Mouse (Mus musculus): ENCODE results near the gene Nrn1. TPM values are rescaled to one million over a fixed set of nuclear protein-coding genes. Genes with fewer than 3 reads are reported as not detected.
A peak's percentile ranks its signal among the peaks of the same experiment; 100 is the strongest.

Gene Nrn1
- polyA plus RNA-seq, 1 experiment from 2014 or later = 1.8 TPM

DNA sequence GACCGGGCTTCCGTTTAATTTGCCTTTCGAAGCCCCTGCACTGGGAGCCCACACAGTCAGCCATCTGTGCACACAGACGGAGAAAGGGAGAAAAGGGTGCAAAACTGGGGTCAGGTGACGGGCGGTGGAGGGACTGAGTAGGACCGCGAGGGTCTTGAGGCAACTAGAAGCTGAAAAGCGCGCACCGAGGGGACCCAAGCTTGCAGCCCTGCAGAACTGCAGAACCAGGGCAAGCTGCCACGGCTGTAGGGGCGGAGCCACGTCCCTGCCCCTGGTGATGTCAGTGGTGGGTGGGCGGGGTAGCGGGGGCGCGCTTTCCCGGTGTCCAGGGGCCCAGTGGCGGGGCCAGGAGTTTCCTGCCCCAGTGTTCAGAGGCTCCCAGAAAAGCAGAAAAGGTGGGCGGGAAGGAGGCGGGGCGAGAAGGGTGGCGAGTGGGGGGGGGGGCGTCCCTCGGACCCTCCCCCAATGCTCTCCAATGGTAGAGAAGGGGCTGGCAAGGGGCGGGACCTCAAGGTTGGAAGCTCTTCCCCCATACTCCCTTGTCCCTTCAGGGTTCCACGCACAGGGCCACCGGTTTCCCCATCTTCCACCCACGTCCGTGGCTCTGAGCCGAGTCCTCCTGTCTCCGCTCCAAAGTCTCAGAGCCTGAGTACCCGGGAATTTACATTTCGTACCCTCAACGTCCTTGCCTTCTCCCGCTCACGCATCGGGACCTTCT lies 1.1 kb upstream of the Nrn1 start:
- H3K27ac ChIP-seq (replicated peaks) = no peak overlapping the region

DNA sequence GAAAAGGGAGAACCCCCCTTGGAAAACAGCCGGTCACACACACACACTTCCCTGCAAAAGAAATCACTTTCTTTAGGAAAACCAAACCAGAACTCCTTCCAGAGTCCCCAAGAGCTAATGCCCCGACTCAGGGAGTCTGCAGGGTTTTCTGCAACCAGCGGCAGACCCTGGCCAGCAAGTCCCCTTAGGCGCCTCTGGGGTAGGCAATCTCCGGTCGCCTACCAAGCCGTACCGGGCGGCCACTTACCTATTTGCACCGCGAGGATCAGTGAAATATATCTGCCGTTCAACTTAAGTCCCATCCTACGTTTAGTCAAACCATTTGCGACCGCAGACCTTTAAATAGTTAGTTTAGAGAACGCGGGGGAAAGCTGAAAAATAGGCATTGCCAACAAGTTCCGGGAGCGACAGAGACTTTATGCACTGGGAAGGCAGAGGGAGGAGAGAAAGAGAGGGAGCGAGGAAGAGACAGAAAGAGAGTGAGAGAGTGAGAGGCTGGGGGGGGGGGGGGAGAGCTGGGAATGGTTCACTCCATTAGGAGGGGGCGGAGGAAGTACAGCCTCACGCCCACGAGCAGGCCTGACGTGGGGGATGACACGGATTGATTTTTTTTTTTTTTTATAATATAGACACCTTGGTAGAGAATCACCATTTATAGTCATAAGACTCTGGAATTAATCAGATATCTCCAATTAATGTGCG lies 791 bp downstream of the Nrn1 start:
- no peaks in the 10 kb centered on the region for H3K36me3 ChIP-seq (ENCODE audit: control insufficient read depth, insufficient read depth, low read length)
- ATAC-seq (ENCODE audit: low FRiP score, low TSS enrichment) (no peak), DNase-seq (ENCODE audit: low spot score) (peak; percentile 20)
- H3K27ac ChIP-seq (replicated peaks) = no peak overlapping the region
- 3% methylated on average over 26 of the region's 26 CpGs for WGBS
- no peak overlapping the region for H3K9ac ChIP-seq (ENCODE audit: low read length)
- peak overlapping the region; percentile 58; the same call in 1 of the 2 replicates for H3K4me2 ChIP-seq (replicated peaks; ENCODE audit: low read depth)
- 0 out of 2 replicates have a peak overlapping the region, but pooled peaks have one; percentile 4 for H3K4me3 ChIP-seq (ENCODE audit: low read depth, low read length)
- TF ChIP-seq CTCF (IDR thresholded peaks at IDR 0.05; ENCODE audit: low read depth) (no peak), EP300 (optimal IDR thresholded peaks at IDR 0.05) (no peak)
- H3K27me3 ChIP-seq (ENCODE audit: control insufficient read depth, insufficient read depth, low read length) = peaks cover 17% of the 10 kb centered on the region
- H3K9me3 ChIP-seq (ENCODE audit: control insufficient read depth, low read length) = no peaks in the 10 kb centered on the region
- peaks cover 4% of the 10 kb centered on the region; the same call in 1 of the 2 replicates for H3K4me1 ChIP-seq (replicated peaks; ENCODE audit: control insufficient read depth, insufficient read depth)

More for the DNA sequence above, 1.1 kb upstream of the Nrn1 start:
- no peaks in the 10 kb centered on the region for H3K36me3 ChIP-seq (ENCODE audit: control insufficient read depth, insufficient read depth, low read length)
- DNase-seq (ENCODE audit: low spot score) = peak; percentile 69
- H3K4me2 ChIP-seq (replicated peaks; ENCODE audit: low read depth) = peak overlapping the region; percentile 58
- H3K9me3 ChIP-seq (ENCODE audit: control insufficient read depth, low read length) = no peaks in the 10 kb centered on the region
- H3K9ac ChIP-seq (ENCODE audit: low read length) = no peak overlapping the region
- peak; percentile 74 for ATAC-seq (ENCODE audit: low FRiP score, low TSS enrichment)
- TF ChIP-seq CTCF (IDR thresholded peaks at IDR 0.05; ENCODE audit: low read depth) = no peak
- TF ChIP-seq EP300 (optimal IDR thresholded peaks at IDR 0.05) = no peak
- H3K27me3 ChIP-seq (ENCODE audit: control insufficient read depth, insufficient read depth, low read length) = peaks cover 15% of the 10 kb centered on the region
- WGBS = 1% methylated on average over 37 of the region's 39 CpGs
- peak overlapping the region; percentile 39 for H3K4me3 ChIP-seq (ENCODE audit: low read depth, low read length)
- H3K4me1 ChIP-seq (replicated peaks; ENCODE audit: control insufficient read depth, insufficient read depth) = peaks cover 4% of the 10 kb centered on the region; the same call in 1 of the 2 replicates

DNA sequence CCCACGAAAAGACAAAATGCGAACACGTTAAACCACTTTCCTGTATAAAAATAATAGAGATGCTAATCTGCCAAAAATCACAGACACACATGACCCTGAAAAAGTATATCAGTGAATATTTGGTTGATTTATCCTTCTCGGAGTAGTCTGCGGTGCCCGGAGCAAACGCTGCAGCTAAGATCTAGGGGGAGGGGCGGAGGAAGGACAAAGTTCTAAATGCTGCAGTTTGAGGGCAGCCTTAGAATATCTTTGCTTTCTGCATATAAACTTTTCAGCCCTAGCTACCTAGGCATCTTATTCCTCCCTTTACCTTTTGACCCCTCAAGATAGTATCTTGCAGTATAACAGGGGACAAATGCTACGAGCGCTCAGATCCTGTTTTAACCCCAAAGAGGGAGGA lies 1.4 kb downstream of the Nrn1 start:
- H3K27ac ChIP-seq (replicated peaks) = no peak overlapping the region
- peaks cover 17% of the 10 kb centered on the region for H3K27me3 ChIP-seq (ENCODE audit: control insufficient read depth, insufficient read depth, low read length)
- H3K36me3 ChIP-seq (ENCODE audit: control insufficient read depth, insufficient read depth, low read length) = no peaks in the 10 kb centered on the region
- TF ChIP-seq EP300 (optimal IDR thresholded peaks at IDR 0.05) (no peak), CTCF (IDR thresholded peaks at IDR 0.05; ENCODE audit: low read depth) (no peak)
- H3K4me3 ChIP-seq (ENCODE audit: low read depth, low read length) = no peak overlapping the region
- DNase-seq (ENCODE audit: low spot score) (no peak), ATAC-seq (ENCODE audit: low FRiP score, low TSS enrichment) (no peak)
- peaks cover 4% of the 10 kb centered on the region; the same call in 1 of the 2 replicates for H3K4me1 ChIP-seq (replicated peaks; ENCODE audit: control insufficient read depth, insufficient read depth)
- no peaks in the 10 kb centered on the region for H3K9me3 ChIP-seq (ENCODE audit: control insufficient read depth, low read length)
- H3K4me2 ChIP-seq (replicated peaks; ENCODE audit: low read depth) = no peak overlapping the region
- 5% methylated on average over 10 of the region's 10 CpGs for WGBS
- no peak overlapping the region for H3K9ac ChIP-seq (ENCODE audit: low read length)

DNA sequence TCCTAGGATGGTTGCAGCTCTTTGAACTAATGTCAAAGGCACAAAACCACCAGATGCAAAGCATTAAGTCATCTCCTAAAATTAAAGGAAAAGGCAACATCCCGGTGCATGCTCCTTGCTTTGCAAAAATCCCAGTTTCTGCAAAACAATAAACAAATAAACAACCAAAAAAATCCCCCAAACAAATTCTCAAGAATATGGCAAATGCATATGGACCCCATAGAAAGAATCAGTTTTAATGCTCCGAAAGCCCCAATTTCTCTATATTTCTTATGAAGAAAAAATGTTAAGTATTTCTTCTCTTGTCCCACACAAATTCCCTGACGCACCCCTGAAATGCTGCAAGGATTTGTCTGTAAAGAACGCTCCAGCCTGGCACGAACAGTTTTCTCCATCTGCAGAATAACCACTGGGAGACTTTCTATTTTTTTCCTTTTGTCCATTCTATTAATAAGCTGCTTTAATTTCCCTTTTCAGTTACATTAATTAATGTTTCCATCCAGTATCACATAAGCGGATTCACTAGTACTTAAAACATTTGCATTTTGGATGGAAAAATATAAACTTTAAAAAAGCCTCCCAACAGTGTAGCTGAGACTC lies 1.9 kb downstream of the Nrn1 start:
- Histone ChIP-seq H3K27ac (replicated peaks) (no peak overlapping the region), H3K9me3 (ENCODE audit: control insufficient read depth, low read length) (no peaks in the 10 kb centered on the region), H3K36me3 (ENCODE audit: control insufficient read depth, insufficient read depth, low read length) (no peaks in the 10 kb centered on the region), H3K4me1 (replicated peaks; ENCODE audit: control insufficient read depth, insufficient read depth) (peaks cover 4% of the 10 kb centered on the region; the same call in 1 of the 2 replicates), H3K9ac (ENCODE audit: low read length) (no peak overlapping the region), H3K4me2 (replicated peaks; ENCODE audit: low read depth) (no peak overlapping the region), H3K4me3 (ENCODE audit: low read depth, low read length) (no peak overlapping the region), H3K27me3 (ENCODE audit: control insufficient read depth, insufficient read depth, low read length) (peaks cover 17% of the 10 kb centered on the region)
- TF ChIP-seq EP300 (optimal IDR thresholded peaks at IDR 0.05) = no peak
- TF ChIP-seq CTCF (IDR thresholded peaks at IDR 0.05; ENCODE audit: low read depth) = no peak
- 16% methylated on average over 6 of the region's 6 CpGs for WGBS
- ATAC-seq (ENCODE audit: low FRiP score, low TSS enrichment) (no peak), DNase-seq (ENCODE audit: low spot score) (no peak)

DNA sequence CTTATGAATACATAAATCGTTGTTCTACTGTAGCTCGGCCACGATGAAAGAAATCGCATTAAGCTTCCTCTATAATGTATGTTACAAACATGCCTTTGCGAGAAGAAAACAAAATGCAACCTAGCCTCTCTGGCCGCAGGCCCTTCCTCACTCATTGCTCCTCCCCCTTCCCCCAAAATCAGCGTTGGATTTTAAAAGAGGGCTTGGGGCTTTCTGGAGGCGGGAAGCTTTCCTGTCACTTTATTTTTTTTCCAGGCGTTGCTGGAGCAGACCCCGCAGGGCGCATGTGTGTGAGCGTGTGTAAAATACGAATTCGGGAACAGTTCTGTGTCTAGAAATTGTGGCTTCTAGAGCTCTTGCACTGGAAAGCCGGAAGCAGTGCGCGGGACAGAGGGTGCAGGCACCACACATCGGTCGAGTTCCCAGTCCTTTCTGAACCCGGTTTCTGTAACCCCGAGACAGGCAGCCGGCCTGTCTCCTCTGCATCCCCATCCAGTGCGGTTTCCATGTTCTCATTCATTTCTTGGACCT lies 2.9 kb downstream of the Nrn1 start:
- Histone ChIP-seq H3K9ac (ENCODE audit: low read length) (no peak overlapping the region), H3K4me3 (ENCODE audit: low read depth, low read length) (peak overlapping the region; percentile 35), H3K4me1 (replicated peaks; ENCODE audit: control insufficient read depth, insufficient read depth) (peaks cover 4% of the 10 kb centered on the region; the same call in 1 of the 2 replicates), H3K36me3 (ENCODE audit: control insufficient read depth, insufficient read depth, low read length) (no peaks in the 10 kb centered on the region), H3K27ac (replicated peaks) (no peak overlapping the region), H3K4me2 (replicated peaks; ENCODE audit: low read depth) (peak overlapping the region; percentile 31), H3K9me3 (ENCODE audit: control insufficient read depth, low read length) (no peaks in the 10 kb centered on the region), H3K27me3 (ENCODE audit: control insufficient read depth, insufficient read depth, low read length) (peaks cover 20% of the 10 kb centered on the region)
- TF ChIP-seq CTCF (IDR thresholded peaks at IDR 0.05; ENCODE audit: low read depth) = no peak
- TF ChIP-seq EP300 (optimal IDR thresholded peaks at IDR 0.05) = no peak
- ATAC-seq (ENCODE audit: low FRiP score, low TSS enrichment) (no peak), DNase-seq (ENCODE audit: low spot score) (peak; percentile 27)
- 2% methylated on average over 23 of the region's 23 CpGs for WGBS
